Mouse (Mus musculus): ENCODE measurements around the gene Nisch.

Nisch gene

DNA sequence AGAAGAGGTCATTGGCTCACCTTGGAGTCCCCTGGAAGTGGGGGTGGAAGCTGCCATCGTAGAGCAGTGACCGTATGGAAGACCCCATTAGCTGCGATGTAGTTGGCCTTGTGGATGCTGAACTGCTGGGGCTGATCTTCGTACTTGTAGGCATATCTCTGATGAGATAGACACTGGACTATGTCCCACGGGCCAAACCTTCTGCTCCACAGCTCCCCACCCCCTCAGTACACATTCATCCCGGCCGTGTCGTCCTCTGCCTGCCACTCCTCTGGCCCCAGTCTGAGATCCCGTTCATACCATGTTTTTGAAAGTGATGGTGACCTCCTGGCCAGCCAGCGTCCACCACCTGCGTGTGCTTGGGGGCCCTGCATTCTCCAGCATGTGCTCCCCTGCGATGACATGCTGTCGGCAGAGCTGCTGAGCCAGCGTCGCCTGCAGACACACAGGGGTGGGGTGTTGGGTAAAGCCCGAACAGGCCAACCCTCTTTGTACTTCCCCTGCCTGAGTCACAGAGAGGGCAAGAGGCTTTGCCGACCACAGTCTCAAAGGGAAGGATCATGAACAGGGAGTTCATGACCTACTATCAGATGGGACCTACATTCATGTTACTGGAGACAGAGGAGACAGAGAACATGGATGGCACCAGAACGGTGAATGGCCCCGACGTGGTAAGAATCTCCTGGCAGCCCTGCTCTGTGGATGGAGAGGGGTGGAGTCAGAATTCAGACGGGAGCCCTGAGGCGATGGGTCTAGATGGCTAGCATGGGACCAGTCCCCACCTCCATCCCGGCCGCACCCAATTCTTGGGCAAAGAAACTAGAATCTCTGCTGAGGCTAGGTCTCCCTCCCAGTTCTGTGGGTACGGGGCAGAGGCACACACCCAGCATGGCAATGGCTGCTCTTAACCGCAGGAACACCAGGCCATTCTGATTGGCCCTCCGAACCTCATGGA is 56.3 kb downstream of the Nisch start:
- DNase-seq, result no peak

DNA sequence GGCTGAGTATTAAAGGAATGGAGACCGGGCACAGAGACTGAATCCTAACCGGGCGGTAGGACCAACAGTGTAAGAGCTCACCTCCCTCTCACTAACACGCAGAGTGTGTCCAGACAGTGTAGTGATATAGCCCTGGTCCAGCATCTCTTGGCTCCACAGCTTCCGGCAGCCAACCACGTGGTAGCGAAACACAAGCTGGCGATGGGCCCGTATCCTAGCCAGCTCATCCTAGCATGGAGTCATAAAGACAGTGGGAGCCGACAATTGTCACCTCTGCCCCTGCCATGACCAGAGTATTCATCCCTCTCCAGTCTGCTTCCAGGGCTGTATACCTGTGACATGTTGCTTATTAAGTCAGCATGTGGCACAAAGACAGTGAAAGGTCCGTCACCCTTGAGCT is 71.1 kb downstream of the Nisch start:
- no peak for DNase-seq

GRCm38 (mm10) chr14:31141011-31141410 is 75.7 kb downstream of the Nisch start:
- no peak for DNase-seq

GRCm38 (mm10) chr14:31140141-31140540 is 76.6 kb downstream of the Nisch start:
- DNase-seq, result no peak

- DNase-seq, result no peak
Measured at GRCm38 (mm10) chr14:31139666-31140065, 77.1 kb downstream of the Nisch start.

GRCm38 (mm10) chr14:31138897-31139429 is 77.8 kb downstream of the Nisch start:
- peak; percentile 84 for DNase-seq

- no peak for DNase-seq
Measured at GRCm38 (mm10) chr14:31138219-31138896, 78.4 kb downstream of the Nisch start.

GRCm38 (mm10) chr14:31137791-31138190 is 79.0 kb downstream of the Nisch start:
- DNase-seq, result peak; percentile 58

- DNase-seq, result no peak
Measured at GRCm38 (mm10) chr14:31137281-31137595, 79.5 kb downstream of the Nisch start.

DNA sequence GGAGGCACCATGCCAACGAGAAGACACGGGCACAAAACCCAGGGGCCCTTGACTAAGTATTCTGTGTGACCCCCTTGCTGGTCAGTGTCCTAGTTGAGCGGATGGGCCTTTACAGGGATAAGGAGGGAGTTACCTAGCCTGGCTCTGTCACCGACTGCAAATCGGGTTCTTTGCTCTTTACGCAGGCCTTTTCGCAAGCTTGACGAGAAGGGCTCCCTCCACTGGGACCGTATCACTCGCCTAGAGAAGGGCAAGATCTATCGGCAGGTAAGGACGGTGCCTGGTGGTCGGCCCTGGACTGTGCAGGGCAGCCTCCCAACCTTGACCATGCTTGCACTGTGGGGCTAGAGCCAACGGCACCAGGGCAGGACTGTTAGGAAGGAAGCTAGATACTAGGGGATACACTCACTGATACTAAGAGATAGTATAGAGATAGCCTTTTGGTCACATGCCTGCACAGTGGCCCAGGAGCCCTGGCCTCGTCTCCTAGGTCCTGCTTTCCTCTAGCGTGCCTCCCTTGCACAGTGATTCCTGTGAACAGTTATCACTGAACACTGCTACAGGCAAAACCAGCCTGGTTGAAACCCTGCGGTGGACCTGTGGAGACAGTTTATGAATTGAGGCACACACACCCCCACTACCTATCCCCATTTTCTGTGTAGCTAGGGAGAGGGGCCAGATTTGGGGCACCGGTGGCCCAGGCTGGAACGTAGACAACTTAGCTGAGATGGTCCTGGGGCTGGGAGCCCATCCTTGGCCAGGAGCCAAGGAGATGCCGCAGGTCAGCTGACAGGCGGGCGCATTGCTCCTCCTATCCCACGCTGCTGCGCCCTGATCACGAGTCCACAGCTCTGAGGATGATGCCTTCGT is 80.1 kb downstream of the Nisch start:
- DNase-seq, result no peak

DNA sequence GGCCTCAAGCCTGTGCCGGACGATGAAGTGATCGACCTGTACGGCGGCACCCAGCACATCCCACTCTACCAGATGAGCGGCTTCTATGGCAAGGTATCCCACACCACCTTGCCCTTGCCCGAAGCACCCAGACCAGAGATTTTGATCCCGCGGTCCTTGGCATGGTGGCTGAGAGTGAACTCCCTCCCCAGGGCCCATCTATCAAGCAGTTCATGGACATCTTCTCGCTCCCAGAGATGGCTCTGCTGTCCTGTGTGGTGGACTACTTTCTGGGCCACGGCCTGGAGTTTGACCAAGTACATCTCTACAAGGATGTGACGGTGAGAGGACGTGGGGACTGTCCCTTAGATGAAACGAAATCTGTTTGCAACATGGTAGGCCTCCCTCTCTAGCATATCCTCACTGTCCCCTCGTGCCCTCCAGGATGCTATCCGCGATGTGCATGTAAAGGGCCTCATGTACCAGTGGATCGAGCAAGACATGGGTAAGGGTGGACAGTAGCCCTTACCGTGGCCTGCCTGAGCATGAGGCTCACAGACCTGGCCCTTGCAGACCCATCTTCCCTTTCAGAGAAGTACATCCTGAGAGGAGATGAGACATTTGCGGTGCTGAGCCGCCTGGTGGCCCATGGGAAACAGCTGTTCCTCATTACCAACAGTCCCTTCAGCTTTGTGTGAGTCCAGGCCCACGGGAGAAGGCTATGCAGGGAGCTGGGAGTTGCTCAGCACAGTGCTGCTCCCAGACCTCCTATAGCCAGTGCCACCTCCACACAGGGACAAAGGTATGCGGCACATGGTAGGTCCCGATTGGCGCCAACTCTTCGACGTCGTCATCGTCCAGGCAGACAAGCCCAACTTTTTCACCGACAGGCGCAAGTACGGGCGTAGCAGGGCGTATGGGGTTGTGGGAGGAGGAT is 81.0 kb downstream of the Nisch start:
- DNase-seq, result no peak

DNA sequence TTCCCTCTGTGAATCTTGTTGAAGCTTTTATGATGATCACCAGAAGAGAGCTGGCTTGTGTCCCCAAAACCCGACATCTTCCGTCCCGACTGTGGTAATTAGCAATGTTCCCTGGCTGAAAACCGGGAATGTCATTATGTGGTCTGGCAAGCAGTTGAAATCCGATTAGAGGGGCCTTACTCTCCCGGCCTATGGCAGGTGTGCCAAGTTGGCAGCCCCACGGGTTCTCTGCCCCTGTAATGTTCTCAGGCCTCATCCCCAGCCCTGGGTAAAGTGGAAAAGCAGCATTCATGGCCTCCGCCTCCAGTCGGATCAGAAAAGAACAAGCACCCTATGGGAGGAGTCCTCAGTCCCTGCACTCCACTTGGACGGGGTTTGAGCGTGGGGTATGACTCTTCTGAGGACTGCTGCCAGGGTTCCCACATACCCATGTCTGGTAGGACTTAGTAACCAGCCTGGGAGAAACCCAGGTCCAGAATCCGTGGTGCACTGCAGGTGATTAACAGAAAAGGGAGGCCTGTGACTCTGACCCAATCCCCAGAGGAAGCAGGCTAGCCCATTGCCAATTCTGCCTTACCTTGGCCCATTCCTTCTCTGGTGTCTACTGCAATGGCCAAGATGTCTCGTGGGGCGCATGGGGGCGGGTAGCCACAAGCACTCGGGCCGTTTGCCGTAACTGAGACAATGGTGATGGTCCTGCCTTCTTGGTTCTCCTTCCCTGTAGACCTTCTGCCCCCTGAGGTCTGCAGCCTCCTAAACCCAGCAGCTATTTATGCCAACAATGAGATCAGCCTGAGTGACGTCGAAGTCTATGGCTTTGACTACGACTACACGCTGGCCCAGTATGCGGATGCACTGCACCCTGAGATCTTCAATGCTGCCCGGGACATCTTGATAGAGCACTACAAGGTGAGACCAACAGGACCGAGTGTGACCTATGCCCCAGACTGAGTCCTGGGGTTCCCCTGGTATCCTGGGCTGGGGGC is 82.4 kb downstream of the Nisch start:
- DNase-seq, result peak; percentile 61

- DNase-seq, result peak; percentile 76
Measured at GRCm38 (mm10) chr14:31133023-31133665, 83.6 kb downstream of the Nisch start.

DNA sequence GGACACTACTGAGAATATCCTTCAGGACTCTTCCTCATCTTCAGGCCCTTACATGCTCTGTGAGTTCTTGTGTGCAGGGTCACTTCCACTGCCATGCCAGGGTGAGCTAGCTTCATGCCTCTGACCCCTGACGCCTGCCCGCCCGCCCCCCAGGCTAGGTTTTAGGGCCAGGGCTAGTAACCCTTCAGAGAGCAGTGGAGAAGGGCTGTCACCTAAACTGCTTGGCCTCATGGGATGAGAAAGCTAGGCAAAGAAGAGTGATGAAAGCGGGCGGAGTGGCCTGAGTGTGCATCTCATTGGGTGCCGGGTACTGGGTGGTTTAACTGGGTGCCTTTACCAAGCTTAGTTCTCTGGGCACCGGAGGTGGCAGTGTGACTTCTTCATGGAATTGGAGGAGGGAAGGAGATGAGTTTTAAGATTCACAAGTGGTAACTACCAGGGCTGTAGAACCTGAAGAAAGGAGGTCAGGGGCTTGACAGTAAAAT is 84.2 kb downstream of the Nisch start:
- DNase-seq, result no peak

DNA sequence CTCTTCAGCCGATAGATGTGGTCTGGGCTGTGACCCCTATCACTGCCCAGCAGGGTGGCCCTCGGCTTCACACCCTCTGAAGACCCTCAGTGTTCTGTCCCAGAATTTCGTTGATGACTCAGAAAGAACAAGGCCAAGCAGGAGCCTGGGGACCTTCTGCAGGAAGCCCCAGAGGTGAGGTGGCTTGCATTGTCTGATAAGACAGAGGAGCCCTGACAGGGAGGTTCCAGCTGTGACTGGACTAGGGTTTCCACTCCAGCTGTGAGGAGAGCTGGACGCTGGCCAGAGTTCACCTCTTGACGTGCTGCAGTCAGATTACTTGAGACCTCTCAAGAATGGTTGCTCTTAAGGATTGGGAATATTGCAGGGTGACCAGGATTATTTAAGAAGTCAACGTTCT is 84.7 kb downstream of the Nisch start:
- peak; percentile 71 for DNase-seq

- DNase-seq, result peak; percentile 37
Measured at GRCm38 (mm10) chr14:31131272-31131821, 85.4 kb downstream of the Nisch start.

- peak; percentile 95 for DNase-seq
Measured at GRCm38 (mm10) chr14:31130236-31131220, 86.2 kb downstream of the Nisch start, which contains the start of gene Nt5dc2. TSS of gene Nt5dc2 (plus strand) at chr14:31131053.
